Mouse (Mus musculus): ENCODE data around the gene Heca. TPM values are rescaled to one million over a fixed set of nuclear protein-coding genes. Genes with fewer than 3 reads are reported as not detected.

Gene Heca
- polyA plus RNA-seq, 2 experiments = 8.1 to 19.2 TPM

DNA sequence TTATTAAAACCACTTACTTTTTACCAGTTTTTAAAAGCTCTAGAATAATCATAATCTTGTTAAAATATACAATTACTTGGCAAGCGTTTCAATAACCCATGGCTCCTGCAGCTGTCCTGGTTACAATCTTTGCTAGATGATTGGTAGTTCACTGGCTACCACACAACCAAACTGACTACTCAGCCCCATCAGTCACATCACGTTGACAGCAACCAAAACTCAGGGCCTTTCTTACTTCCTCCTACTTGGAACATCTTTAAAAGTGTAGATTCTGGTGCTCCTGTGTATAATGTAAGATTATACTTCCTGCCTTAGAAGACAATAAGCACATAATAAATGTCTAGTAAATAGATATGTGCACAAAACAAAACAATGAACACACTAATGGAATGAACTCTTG, 14.2 kb downstream of the Heca start:
- Histone ChIP-seq H3K4me3 (replicated peaks; ENCODE audit: low read length) (no peak overlapping the region), H3K36me3 (ENCODE audit: control insufficient read depth, insufficient read depth, low read length) (no peaks in the 10 kb centered on the region; the same call in 1 of the 2 replicates), H3K27ac (replicated peaks; ENCODE audit: low read depth, low read length) (no peak overlapping the region), H3K4me1 (ENCODE audit: control insufficient read depth, insufficient read depth, low read length) (peaks cover 15% of the 10 kb centered on the region), H3K27me3 (ENCODE audit: control insufficient read depth, insufficient read depth, low read length) (no peaks in the 10 kb centered on the region), H3K9ac (ENCODE audit: low read depth, low read length, severe bottlenecking) (no peak overlapping the region), H3K9me3 (ENCODE audit: control insufficient read depth, low read length) (no peaks in the 10 kb centered on the region), H3K4me2 (replicated peaks; ENCODE audit: low read depth, low read length, severe bottlenecking) (no peak overlapping the region)
- no peak for DNase-seq (ENCODE audit: low spot score)
- WGBS = 58% methylated on average over 2 of the region's 2 CpGs
- no peak for ATAC-seq (ENCODE audit: low FRiP score, low read depth)
- no peak for TF ChIP-seq POLR2A (IDR thresholded peaks at IDR 0.05; ENCODE audit: borderline replicate concordance, extremely low read depth, insufficient read depth, insufficient read length)

DNA sequence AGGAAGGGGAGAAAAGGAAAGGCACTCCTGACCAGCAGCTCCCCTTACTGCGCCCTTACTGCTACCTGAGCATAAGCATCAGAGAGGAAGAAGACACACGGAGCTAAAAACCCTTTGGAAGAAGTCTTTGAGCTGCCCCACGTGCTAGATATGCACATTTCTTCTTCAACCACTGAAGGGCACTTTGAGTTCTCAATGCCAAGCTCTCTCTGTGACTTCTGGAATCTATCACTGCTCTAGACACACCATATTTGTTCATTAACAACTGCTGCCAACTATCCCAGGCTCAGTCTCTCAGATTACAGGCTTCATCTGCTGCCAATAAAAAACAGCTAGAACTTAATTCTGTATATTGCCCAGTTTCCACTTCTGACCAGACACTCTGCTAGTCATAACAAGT, 15.7 kb downstream of the Heca start:
- Histone ChIP-seq H3K9me3 (ENCODE audit: control insufficient read depth, low read length) (no peaks in the 10 kb centered on the region), H3K36me3 (ENCODE audit: control insufficient read depth, insufficient read depth, low read length) (no peaks in the 10 kb centered on the region; the same call in 1 of the 2 replicates), H3K4me3 (replicated peaks; ENCODE audit: low read length) (no peak overlapping the region), H3K9ac (ENCODE audit: low read depth, low read length, severe bottlenecking) (no peak overlapping the region), H3K4me1 (ENCODE audit: control insufficient read depth, insufficient read depth, low read length) (peaks cover 17% of the 10 kb centered on the region), H3K27ac (replicated peaks; ENCODE audit: low read depth, low read length) (no peak overlapping the region), H3K27me3 (ENCODE audit: control insufficient read depth, insufficient read depth, low read length) (no peaks in the 10 kb centered on the region), H3K4me2 (replicated peaks; ENCODE audit: low read depth, low read length, severe bottlenecking) (no peak overlapping the region)
- ATAC-seq (ENCODE audit: low FRiP score, low read depth) (no peak), DNase-seq (ENCODE audit: low spot score) (peak; percentile 25)
- TF ChIP-seq POLR2A (IDR thresholded peaks at IDR 0.05; ENCODE audit: borderline replicate concordance, extremely low read depth, insufficient read depth, insufficient read length) = no peak
- WGBS = 54% methylated on average over 3 of the region's 3 CpGs

DNA sequence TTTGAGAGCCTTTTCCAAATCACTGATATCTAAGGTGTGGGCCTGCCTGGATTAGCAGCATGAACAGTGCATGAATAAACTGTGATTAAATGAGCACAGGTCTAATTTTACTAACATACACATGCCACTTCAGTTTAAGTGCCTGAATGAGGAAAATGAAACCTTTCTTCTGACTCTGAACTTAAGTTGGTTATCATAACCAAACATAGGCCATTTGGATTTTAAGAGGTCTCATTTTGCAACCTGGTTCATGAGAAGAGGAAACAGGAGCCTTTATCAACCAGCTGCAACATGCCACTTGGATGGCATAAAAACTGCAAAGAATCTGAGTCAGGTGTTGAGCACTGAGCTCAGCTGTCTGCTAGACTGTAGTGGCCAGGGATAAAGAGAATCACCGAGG, 16.7 kb downstream of the Heca start:
- Histone ChIP-seq H3K27me3 (ENCODE audit: control insufficient read depth, insufficient read depth, low read length) (no peaks in the 10 kb centered on the region), H3K27ac (replicated peaks; ENCODE audit: low read depth, low read length) (peak overlapping the region; percentile 41; the same call in 1 of the 2 replicates), H3K4me1 (ENCODE audit: control insufficient read depth, insufficient read depth, low read length) (peaks cover 17% of the 10 kb centered on the region), H3K4me2 (replicated peaks; ENCODE audit: low read depth, low read length, severe bottlenecking) (no peak overlapping the region), H3K4me3 (replicated peaks; ENCODE audit: low read length) (no peak overlapping the region), H3K9me3 (ENCODE audit: control insufficient read depth, low read length) (no peaks in the 10 kb centered on the region), H3K36me3 (ENCODE audit: control insufficient read depth, insufficient read depth, low read length) (no peaks in the 10 kb centered on the region; the same call in 1 of the 2 replicates), H3K9ac (ENCODE audit: low read depth, low read length, severe bottlenecking) (no peak overlapping the region)
- WGBS = 13% methylated on average over 1 of the region's 1 CpGs
- no peak for TF ChIP-seq POLR2A (IDR thresholded peaks at IDR 0.05; ENCODE audit: borderline replicate concordance, extremely low read depth, insufficient read depth, insufficient read length)
- ATAC-seq (ENCODE audit: low FRiP score, low read depth) (no peak), DNase-seq (ENCODE audit: low spot score) (no peak)

DNA sequence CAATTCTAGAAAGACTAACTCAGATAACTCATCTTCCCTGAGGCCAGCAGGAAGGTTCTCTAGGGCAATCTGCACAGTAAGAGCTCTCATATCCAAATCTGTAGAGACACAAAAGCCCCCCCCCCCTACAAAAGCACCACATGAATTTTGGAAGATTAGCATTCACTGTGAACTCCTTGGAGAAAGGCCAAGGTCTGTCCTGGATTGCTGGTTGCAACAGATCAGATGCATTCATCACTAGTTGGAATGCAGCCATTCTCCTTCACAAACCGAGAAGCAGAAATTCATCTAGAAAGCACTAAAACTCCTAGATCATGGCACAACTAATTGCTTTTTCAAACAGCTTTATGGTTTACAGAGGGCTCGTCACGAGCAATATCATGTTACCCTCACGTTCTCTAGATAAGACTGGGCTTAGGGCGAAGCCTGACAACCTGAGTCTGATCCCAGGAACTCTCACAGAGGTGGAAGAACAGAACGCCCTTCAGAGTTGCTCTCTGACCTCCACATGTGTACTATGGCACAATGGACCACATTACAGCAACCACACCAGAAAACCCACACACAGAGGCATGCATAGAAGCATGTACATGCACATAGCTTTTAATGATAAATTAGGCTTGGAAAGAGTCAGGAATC, 17.3 kb downstream of the Heca start:
- 27% methylated on average over 6 of the region's 6 CpGs for WGBS

DNA sequence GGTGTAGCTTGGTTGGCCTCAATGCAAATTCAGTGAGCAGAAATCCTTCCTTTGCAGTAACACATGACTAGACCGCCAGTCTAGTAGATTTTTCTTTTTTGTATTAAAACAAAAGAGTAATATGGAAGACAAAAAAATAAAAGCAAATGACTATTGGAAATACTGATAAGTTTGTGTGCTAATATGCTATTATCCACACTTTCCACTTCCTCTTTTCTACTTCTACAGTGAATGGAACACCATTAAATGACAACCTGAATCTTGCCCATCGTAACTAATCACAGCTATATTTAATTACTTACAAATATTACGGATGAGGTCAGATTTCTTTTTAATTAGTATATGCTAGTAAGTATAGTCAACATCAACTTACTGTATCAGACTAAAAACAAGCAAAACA, 22.7 kb downstream of the Heca start:
- no peak for TF ChIP-seq POLR2A (IDR thresholded peaks at IDR 0.05; ENCODE audit: borderline replicate concordance, extremely low read depth, insufficient read depth, insufficient read length)
- ATAC-seq (ENCODE audit: low FRiP score, low read depth) = no peak
- 89% methylated on average over 3 of the region's 3 CpGs for WGBS
- no peaks in the 10 kb centered on the region for H3K9me3 ChIP-seq (ENCODE audit: control insufficient read depth, low read length)
- H3K9ac ChIP-seq (ENCODE audit: low read depth, low read length, severe bottlenecking) = no peak overlapping the region
- DNase-seq (ENCODE audit: low spot score) = no peak
- H3K27ac ChIP-seq (replicated peaks; ENCODE audit: low read depth, low read length) = no peak overlapping the region
- no peak overlapping the region for H3K4me3 ChIP-seq (replicated peaks; ENCODE audit: low read length)
- H3K27me3 ChIP-seq (ENCODE audit: control insufficient read depth, insufficient read depth, low read length) = no peaks in the 10 kb centered on the region
- no peak overlapping the region for H3K4me2 ChIP-seq (replicated peaks; ENCODE audit: low read depth, low read length, severe bottlenecking)
- H3K36me3 ChIP-seq (ENCODE audit: control insufficient read depth, insufficient read depth, low read length) = no peaks in the 10 kb centered on the region; the same call in 1 of the 2 replicates
- H3K4me1 ChIP-seq (ENCODE audit: control insufficient read depth, insufficient read depth, low read length) = peaks cover 12% of the 10 kb centered on the region

More for the DNA sequence above, 17.3 kb downstream of the Heca start:
- peak; percentile 87 for DNase-seq (ENCODE audit: low spot score)
- H3K27me3 ChIP-seq (ENCODE audit: control insufficient read depth, insufficient read depth, low read length) = no peaks in the 10 kb centered on the region
- no peak overlapping the region for H3K4me3 ChIP-seq (replicated peaks; ENCODE audit: low read length)
- H3K27ac ChIP-seq (replicated peaks; ENCODE audit: low read depth, low read length) = peak overlapping the region; percentile 41; the same call in 1 of the 2 replicates
- no peak overlapping the region for H3K4me2 ChIP-seq (replicated peaks; ENCODE audit: low read depth, low read length, severe bottlenecking)
- no peak for ATAC-seq (ENCODE audit: low FRiP score, low read depth)
- no peaks in the 10 kb centered on the region; the same call in 1 of the 2 replicates for H3K36me3 ChIP-seq (ENCODE audit: control insufficient read depth, insufficient read depth, low read length)
- no peak overlapping the region for H3K9ac ChIP-seq (ENCODE audit: low read depth, low read length, severe bottlenecking)
- TF ChIP-seq POLR2A (IDR thresholded peaks at IDR 0.05; ENCODE audit: borderline replicate concordance, extremely low read depth, insufficient read depth, insufficient read length) = no peak
- peaks cover 17% of the 10 kb centered on the region for H3K4me1 ChIP-seq (ENCODE audit: control insufficient read depth, insufficient read depth, low read length)
- H3K9me3 ChIP-seq (ENCODE audit: control insufficient read depth, low read length) = no peaks in the 10 kb centered on the region

Data from limb, embryonic 14.5 days (tissue).